Mouse (Mus musculus) A20 (cell line): Measurements from ENCODE around the gene Duoxa1.

Source experiments
- DNase-seq: peaks from one replicate; pipeline ENCODE4 v3.0.0-alpha.2; 2011; ENCODE audit warnings: low read depth, low spot score

Gene Duoxa1

DNA sequence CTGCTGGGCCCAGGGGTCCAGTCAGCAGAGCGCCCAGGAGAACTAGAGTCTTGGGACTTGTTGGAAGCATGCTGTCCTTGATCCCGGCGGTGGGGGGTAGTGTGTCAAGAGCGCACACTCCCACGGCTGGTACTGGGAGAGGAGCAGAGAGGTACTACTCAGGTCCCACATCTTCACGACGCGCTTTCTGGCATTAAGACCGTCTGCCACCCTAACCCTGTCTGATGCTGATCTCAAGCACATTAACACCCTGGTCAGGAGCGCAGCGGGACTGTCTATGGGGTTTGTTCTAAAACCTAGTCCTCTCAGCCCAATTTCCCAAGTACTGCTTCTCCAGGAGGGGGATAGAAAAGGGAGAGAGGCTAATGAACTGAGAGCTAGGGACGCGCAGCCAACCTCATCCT, 15.4 kb downstream of the Duoxa1 start, which contains the start of gene Duox2:
TSS of gene Duox2 (minus strand) at position 354 of the 404 bp plus-strand sequence.
- no peak for DNase-seq

DNA sequence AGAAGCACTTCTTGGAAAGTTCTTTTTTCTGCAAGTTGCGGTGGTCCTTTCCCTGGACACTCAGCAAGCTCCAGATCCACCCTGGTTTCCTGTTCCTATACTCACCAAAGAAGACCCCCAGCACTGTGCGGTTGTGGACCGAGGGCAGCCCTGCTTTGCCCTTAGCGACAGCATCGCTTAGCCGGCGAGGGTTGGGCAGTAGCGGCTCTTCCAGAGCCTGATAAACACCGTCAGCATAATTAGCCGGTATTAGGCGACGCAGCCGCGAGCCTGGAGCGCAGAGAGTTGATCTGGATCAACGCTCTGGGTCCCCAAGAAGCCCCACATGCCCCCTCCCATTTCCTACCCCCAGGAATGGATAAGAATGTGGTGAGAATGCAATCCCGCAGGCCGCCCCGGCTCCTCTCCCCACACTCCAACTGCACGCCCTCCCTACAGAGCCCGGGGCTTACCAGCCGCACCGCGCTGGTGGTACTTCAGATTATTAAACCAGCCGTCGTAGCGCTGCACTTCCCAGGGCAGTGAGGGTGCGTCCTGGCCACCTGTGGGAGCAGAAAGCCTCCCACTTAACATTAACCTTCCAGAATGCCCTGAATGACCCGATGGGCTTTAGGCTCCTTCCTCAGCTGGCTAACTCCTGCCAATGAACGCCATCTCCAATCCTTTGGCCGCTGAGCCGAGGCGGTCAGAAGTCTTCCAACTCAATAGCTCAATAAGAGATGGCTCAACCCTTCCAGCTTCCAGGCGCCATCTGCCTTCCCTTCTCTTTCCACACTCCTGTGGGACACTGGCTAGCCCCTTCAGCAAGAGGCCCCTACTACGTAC, 16.0 kb downstream of the Duoxa1 start:
- DNase-seq: no peak

DNA sequence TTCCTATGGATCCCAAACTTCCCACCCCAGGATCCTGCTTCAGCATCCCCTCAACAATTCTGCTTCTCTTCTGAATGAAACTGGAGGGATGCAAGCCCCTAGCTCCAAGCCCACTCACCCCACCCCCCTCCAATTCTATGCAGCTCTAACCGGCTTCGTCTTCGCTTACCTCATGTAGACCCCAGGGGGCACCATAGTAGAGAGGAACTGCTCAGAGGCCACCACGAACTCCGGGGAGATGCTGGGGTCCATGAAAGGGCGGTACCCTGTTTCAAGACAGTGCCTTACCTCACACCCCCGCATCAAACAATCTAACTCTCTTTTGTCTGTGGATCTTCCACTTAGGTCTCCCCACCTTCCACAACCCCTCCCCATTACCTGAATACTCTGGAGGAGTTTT, 18.6 kb downstream of the Duoxa1 start:
- no peak for DNase-seq

DNA sequence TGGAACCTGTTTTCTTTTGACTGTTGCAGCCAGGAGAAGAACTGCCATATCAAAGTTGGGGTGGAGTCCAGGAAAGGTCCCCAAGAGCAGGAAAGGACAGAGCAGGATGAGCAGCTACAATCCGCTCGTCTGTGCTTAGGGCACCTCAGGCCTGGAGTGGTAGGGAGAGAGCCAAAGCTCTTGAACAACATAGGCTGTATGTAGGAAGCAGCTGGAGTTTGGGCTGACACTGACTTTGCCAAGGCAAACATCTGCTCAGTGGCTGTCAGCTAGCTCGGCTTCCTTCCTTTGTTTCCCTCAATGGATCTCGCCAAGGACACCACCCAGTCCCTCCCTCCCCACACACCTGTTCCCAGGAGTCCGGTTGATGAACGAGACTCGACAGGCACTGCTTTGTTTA, 27.4 kb downstream of the Duoxa1 start:
- no peak for DNase-seq

DNA sequence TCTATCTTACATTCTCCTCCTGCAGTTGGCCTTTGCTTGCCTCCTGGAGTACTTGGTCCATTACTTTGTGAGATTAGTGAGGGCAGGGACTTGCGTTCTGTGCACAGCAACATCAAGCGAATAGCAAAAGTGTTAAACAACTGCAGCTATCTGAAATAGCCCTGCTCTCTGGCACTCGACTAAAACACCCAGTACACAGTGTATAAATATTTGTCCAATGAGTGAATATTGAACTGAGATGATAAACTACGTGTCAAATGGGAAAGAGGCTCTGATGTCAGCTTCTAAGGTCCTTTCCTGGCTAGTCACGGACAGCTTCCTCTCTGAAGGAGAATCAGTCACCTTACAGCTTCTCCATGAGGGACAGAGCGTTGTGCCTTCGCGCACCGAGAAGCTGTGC, 29.4 kb downstream of the Duoxa1 start:
- DNase-seq: no peak

DNA sequence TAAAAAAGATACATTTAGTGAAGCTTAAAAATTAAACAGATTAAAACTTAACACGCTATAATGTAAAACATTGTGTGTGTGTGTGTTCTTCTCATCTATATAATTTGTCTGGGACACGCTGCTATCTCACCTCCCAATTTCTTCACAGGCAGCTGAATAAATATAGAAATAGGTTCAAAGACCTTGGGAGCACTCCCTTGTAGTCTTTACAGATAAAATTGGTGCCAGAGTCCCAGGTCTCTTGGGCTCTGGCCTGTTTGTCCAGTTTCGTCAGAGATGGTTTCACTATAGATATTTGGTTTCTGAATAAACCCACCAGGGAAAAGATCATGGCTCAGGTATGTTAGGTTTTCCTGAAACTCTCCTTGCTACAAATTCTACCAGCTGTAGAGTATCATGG, 34.8 kb downstream of the Duoxa1 start:
- DNase-seq: no peak

DNA sequence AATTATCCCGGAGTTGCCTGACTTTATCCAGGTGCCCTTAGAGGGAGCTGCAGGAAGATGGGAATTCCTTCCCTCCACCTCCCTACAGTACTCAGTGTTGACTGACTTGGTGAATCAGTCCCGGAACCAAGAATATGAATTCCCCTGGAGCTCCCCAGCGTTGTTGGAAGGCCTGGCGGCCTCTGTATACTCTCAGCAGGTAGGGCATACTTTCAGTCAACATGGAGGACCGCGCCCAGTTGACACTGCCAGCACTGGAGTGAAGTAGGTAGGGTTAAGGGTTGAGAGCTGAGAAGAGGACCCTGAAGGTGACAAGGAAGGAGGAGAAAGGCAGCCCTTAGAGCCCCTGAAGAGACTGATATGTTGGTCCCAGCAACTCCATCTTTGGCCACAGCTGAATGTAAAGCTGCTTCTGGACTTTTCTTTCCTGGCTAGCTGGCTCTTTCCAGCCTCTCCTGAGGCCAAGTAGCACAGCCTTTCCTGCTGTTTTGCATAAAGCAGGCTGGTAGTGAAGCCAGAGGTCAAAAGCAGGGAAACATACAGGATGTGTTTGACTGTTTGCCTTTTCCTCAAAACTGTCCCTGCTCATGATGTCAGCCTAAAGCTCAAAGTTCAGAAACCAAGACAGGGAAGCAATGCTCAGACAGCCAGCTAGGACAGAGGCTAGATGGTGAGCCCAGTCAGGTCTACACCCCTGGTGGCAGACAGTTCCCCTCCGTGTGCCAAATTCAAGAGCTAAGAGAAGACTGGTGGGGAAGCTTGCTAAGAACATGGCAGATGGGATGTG, 46.9 kb downstream of the Duoxa1 start:
- no peak for DNase-seq

DNA sequence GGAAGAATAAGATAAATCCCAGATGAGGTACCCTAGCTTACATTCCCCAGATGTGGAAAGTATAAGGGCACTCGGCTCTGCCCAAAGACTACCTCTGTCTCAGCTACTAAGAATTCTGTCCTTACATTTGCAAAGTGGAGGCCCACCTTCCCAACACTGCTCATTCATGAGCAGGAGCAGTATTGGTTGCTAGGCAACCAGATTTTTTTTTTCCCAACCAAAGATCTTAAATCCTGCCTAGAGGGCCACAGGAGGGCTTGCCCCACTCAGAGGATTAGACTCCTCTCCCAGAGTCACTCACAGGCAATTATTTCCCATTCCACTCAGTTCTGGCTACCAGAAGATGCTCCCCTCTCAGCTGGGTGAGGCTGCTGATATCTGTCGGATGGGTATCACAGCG, 48.8 kb downstream of the Duoxa1 start:
- DNase-seq: no peak

DNA sequence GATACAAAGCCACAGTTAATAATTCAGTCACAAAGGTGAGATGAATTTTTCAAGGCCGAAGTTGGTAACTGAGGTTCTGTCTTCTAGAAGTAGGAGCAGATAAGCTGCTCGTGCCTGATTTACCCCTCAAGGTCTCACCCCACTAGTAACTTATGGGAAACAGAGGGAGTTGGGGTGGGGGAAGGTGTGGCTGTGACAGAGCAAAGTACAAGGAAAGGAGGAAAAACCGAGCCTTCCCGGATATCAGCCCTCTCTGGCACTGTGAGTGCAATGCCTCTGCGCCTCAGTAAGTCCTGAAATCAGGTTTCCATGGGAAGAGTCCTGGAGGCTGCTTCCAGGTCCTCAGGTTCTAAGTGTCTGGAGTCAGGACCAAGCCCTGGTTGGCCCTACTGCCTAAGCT, 52.8 kb downstream of the Duoxa1 start:
- no peak for DNase-seq

DNA sequence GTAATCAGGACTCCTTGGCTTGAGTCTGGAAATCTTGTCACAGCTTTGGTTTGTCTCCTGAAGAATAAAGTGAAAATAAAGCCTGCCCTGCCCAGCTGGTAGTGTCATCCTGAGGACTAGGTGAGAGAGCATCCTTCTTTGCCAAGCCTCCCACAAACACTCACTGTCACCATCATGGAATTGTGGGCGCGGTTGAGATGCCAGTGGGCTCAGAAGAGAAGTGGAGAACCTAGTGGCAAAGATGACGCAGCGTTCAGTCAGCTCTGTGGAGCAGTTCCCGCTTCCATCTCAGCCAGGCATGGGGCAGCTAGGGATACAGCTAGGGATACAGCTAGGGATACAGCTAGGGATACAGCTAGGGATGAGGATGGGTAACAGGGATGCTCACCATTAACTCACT, 57.5 kb downstream of the Duoxa1 start:
- no peak for DNase-seq
